Mouse (Mus musculus) forebrain, embryonic 11.5 days (tissue): Measurements from ENCODE around the gene Spib. TPM values are rescaled to one million over a fixed set of nuclear protein-coding genes. Genes with fewer than 3 reads are reported as not detected.

Source experiments
- ATAC-seq: fragments of 200-750 bp; cut with Nextera tagmentation; replicated peaks from 2 replicates; pipeline ENCODE4 v1.8.0; 2017; ENCODE audit warnings: moderate TSS enrichment; ENCODE audit not compliant: low FRiP score
- DNase-seq: peaks from one replicate; pipeline ENCODE4 v3.0.0-alpha.2; 2017; ENCODE audit warnings: low spot score
- H3K27ac ChIP-seq: fragments of 300-500 bp; sonication (generic); 2 replicates; pipeline ENCODE4 v1.5.1; 2014; ENCODE audit warnings: low read depth, low read length
- H3K27me3 ChIP-seq: fragments of 300-500 bp; sonication (generic); 2 replicates; pipeline ENCODE4 v1.6.1; 2014; ENCODE audit warnings: mild to moderate bottlenecking, low read length, mixed read lengths; ENCODE audit not compliant: control insufficient read depth, insufficient read depth
- H3K36me3 ChIP-seq: fragments of 300-500 bp; sonication (generic); 2 replicates; pipeline ENCODE4 v1.6.1; 2014; ENCODE audit warnings: mild to moderate bottlenecking, low read length, moderate library complexity, mixed read lengths; ENCODE audit not compliant: control insufficient read depth, insufficient read depth
- H3K4me1 ChIP-seq: fragments of 300-500 bp; sonication (generic); replicated peaks from 2 replicates; pipeline ENCODE4 v1.6.1; 2014; ENCODE audit warnings: low read length, mixed read lengths; ENCODE audit not compliant: control insufficient read depth, insufficient read depth
- H3K4me2 ChIP-seq: fragments of 300-500 bp; sonication (generic); 2 replicates; pipeline ENCODE4 v1.6.1; 2014; ENCODE audit warnings: low read depth, mild to moderate bottlenecking, low read length, moderate library complexity, mixed read lengths; ENCODE audit not compliant: severe bottlenecking
- H3K4me3 ChIP-seq: fragments of 300-500 bp; sonication (generic); 2 replicates; pipeline ENCODE4 v1.5.1; 2014; ENCODE audit warnings: low read depth, low read length
- H3K9ac ChIP-seq: fragments of 300-500 bp; sonication (generic); 2 replicates; pipeline ENCODE4 v1.6.1; 2014; ENCODE audit warnings: low read length
- H3K9me3 ChIP-seq: fragments of 300-500 bp; sonication (generic); 2 replicates; pipeline ENCODE4 v1.6.1; 2016; ENCODE audit warnings: low read length, mixed read lengths; ENCODE audit not compliant: control insufficient read depth
- WGBS: fragments of 180-500 bp; shearing (Covaris S2); extraction: QIAGEN DNeasy Blood & Tissue Kit; methylation state at CpG from one replicate; pipeline ENCODE4 v1.1.7; 2014; 5-methylcytosine and 5-hydroxymethylcytosine counted together
- polyA plus RNA-seq: library from polyadenylated mRNA; unstranded; fragments of >200 nt; fragmentation: Nextera tagmentation; extraction: Ambion mirVana; gene quantifications from 2 replicates; pipeline ENCODE4 v1.2.1, GENCODE M21; 2014

Spib gene
- polyA plus RNA-seq, 1 experiment from 2014 or later = 0.13 TPM

DNA sequence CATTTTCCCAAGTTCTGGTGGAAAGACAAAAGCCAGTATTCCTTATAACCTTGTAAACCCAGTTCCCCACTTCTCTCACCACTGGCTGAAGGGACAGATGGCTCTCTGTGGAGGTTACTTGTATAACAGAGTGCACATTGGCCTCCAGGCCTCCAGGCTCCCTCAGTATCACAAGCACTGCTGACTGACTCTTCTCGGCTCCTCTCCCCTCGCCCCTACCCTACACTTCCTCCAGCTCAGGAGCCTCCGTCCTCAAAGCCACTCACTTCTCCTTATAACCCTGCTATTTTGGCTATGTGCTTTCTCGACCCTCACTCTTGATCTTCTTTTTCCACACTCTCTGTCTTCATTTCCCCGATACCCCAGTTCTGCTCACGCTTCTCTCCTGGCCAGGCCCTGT lies 33.5 kb upstream of the Spib start:
- no peak overlapping the region for H3K9ac ChIP-seq
- WGBS = 70% methylated on average over 6 of the region's 6 CpGs

DNA sequence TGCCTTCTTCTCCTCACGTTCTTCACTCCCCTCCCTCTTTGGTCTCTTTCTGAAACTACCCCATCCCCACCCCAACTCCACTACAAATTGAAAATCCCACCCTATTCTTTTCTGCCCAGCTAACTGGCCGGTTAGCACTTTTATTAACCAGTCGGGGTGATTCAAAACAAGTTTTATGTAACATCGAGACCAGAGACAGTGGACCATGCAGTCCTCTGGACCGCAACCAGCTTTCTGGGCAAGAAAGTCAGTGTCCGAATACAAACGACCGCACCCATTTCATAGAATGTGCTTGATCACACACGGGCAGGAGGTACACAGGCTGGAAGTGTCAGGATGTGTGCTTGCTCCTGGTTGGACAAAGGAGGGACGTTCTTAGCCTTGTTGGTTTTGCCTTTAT lies 32.6 kb upstream of the Spib start:
- H3K4me1 ChIP-seq = 0 out of 2 replicates have a peak, but pooled peaks cover 2% of the 10 kb centered on the region
- no peaks in the 10 kb centered on the region for H3K36me3 ChIP-seq
- H3K27me3 ChIP-seq = no peaks in the 10 kb centered on the region
- no peak overlapping the region for H3K27ac ChIP-seq
- no peak overlapping the region for H3K4me3 ChIP-seq
- H3K9ac ChIP-seq = no peak overlapping the region
- H3K9me3 ChIP-seq = no peaks in the 10 kb centered on the region
- DNase-seq = no peak
- 86% methylated on average over 10 of the region's 10 CpGs for WGBS
- ATAC-seq = no peak
- no peak overlapping the region for H3K4me2 ChIP-seq

More for the DNA sequence above, 33.5 kb upstream of the Spib start:
- H3K27ac ChIP-seq = no peak overlapping the region
- no peak overlapping the region for H3K4me2 ChIP-seq
- ATAC-seq = no peak
- H3K9me3 ChIP-seq = no peaks in the 10 kb centered on the region
- no peak overlapping the region for H3K4me3 ChIP-seq
- H3K27me3 ChIP-seq = no peaks in the 10 kb centered on the region
- no peaks in the 10 kb centered on the region for H3K36me3 ChIP-seq
- no peak for DNase-seq
- 0 out of 2 replicates have a peak, but pooled peaks cover 2% of the 10 kb centered on the region for H3K4me1 ChIP-seq

DNA sequence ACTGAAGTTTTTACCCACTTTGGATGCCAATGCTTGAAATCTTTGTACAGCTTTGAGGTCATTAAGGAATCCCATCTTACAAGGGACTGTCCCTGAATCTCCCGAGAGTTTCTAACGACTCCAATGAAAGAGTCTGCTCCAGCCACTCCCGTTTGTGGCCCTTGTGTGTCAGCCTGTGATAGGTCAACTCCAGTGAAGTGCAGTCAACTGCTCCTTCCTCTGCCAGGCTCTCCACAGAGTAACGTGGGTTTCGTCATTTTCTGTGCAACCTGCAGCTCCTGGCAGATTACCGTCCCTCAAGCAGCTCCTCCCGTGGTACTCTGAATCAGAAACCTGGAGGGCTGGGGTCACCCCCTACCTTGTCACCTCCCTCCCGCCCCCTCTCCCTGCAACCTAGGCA lies 31.4 kb upstream of the Spib start:
- Histone ChIP-seq H3K36me3 (no peaks in the 10 kb centered on the region), H3K27ac (no peak overlapping the region), H3K9me3 (no peaks in the 10 kb centered on the region), H3K4me1 (0 out of 2 replicates have a peak, but pooled peaks cover 2% of the 10 kb centered on the region), H3K4me2 (no peak overlapping the region), H3K9ac (no peak overlapping the region), H3K4me3 (no peak overlapping the region), H3K27me3 (no peaks in the 10 kb centered on the region)
- ATAC-seq (no peak), DNase-seq (no peak)
- WGBS = 54% methylated on average over 8 of the region's 8 CpGs

DNA sequence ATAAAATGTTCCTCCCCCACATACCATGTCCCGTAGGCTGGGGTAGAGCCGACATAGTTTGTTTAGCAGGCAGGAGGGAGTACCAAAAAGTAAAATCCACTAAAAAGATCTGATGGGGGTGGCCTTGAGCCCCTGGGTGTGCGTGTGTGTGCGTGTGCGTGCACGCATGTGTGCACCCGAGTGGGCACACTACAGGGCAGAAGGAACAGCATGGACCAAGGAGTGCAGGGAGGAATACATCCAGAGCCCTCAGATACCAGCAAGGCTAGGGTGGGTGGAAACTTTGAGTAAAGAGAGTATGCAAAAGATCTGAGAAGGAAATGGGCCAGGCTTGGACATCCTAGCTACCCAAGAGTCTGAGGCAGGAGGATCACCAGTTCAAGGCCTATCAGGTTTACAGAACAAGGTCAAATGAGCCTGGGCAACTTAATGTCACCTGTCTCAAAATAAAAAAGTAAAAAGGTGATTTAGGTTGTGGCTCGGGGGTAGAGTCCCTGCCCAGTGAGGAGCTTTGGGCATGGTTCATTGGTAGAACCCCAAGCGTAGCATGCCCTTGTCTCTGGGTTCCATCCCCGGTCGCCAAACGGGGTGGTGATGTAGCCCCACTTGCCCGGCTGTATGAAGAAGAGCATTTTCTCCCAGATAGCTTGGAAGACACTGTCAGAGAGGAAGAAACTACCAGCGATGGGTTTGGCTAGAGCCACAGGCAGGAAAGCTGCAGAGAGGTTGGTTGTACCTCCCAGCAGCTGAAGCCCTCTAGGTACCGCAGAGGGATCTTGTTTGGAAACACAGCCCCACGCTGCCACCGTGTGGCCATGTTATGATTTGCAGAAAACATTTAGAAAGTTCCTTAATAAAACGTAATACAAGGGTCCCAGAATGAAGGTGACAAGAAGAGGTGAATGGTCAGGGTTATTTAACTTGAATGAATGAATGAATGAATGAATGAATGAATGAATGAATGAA lies 28.8 kb upstream of the Spib start:
- Histone ChIP-seq H3K4me2 (no peak overlapping the region), H3K4me1 (0 out of 2 replicates have a peak, but pooled peaks cover 2% of the 10 kb centered on the region), H3K9me3 (no peaks in the 10 kb centered on the region), H3K4me3 (no peak overlapping the region), H3K27me3 (no peaks in the 10 kb centered on the region), H3K9ac (no peak overlapping the region), H3K27ac (no peak overlapping the region), H3K36me3 (no peaks in the 10 kb centered on the region)
- 54% methylated on average over 18 of the region's 18 CpGs for WGBS
- DNase-seq (peak; percentile 88), ATAC-seq (peak; percentile 30; the same call in 1 of the 2 replicates)

DNA sequence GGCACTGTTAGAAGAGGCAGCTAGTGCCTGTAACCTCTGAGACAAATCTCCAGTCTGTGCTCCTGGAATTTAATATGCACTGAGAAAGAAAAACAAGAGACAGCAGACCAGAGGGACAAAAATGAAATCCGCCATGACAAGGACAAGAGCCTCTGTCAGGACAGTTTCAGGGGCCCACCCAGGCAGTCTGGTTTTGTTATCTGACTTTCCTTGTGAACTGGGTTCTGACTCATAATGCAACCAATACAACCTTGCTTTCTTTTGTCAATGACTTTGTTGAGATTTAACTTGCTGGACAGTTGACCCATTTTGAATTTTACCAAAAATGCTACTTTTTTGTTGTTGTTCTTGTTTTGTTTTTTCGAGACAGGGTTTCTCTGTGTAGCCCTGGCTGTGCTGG lies 25.8 kb upstream of the Spib start:
- Histone ChIP-seq H3K27ac (no peak overlapping the region), H3K27me3 (no peaks in the 10 kb centered on the region), H3K4me3 (no peak overlapping the region), H3K9me3 (no peaks in the 10 kb centered on the region), H3K9ac (no peak overlapping the region), H3K36me3 (no peaks in the 10 kb centered on the region), H3K4me1 (0 out of 2 replicates have a peak, but pooled peaks cover 2% of the 10 kb centered on the region), H3K4me2 (no peak overlapping the region)
- whole genome bisulfite sequencing = 78% methylated on average over 2 of the region's 2 CpGs
- ATAC-seq (no peak), DNase-seq (no peak)

DNA sequence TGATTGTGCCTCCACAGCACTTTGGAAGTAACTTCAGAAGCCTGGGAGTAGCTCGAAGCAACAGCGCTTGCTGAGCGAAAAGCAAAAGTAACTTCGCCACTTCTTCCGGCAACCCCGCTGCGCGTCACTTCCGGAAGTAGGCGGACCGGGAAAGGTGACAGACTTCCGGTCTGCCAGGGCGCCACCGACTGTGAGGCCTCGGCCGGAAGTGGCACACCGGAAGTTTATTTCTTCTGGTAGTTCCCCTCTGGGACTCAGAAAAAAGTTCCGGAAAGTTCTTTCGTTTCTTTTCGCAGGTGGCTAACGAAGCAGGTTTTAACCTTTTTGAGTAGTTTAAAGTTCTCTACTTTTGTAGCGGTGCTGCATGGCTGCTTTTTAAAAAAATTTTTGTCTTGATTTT lies 22.0 kb upstream of the Spib start, which contains the start of gene Nr1h2:
Gene Nr1h2 (minus strand): TSS at position 126 of the 400 bp plus-strand sequence.
- Histone ChIP-seq H3K27me3 (no peaks in the 10 kb centered on the region), H3K4me1 (no peaks in the 10 kb centered on the region), H3K36me3 (no peaks in the 10 kb centered on the region; the same call in 1 of the 2 replicates), H3K4me3 (peak within 1 kb of the TSS; percentile 92), H3K9me3 (no peaks in the 10 kb centered on the region), H3K27ac (peak within 1 kb of the TSS; percentile 91), H3K9ac (peak within 1 kb of the TSS; percentile 58), H3K4me2 (peak within 1 kb of the TSS; percentile 70)
- DNase-seq (peak; percentile 96), ATAC-seq (peak; percentile 78)
- WGBS = under 1% methylated on average over 22 of the region's 22 CpGs

DNA sequence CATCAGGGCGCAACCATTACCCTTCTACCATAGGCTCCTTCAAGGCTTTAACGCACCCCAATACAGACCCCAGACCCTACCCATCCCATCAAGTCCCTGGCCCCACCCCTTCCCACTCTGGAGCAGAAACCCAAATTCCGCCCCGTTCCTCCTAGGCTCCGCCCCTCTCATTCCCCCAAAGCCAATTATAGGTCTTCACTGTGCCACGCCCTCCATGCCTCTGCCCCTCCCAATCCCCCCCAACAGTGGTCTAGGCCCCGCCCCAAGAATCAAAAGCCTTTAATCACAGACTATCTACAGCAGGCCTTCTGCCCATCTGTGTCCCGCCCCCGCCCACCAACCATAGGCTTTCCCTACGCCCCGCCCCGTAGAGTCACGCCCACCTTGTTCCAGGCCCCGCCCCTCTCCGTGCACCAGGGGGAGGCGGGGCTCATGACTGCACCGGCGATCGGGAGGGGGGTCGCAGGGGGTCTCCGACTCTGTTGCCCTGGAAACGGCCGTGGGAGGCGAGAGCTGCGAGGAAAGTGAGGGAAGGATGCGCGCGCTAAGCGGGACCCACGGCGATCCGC lies 21.4 kb upstream of the Spib start:
- Histone ChIP-seq H3K4me1 (no peaks in the 10 kb centered on the region), H3K27ac (peak overlapping the region; percentile 91), H3K9me3 (no peaks in the 10 kb centered on the region), H3K4me3 (peak overlapping the region; percentile 92), H3K36me3 (no peaks in the 10 kb centered on the region; the same call in 1 of the 2 replicates), H3K27me3 (no peaks in the 10 kb centered on the region), H3K9ac (peak overlapping the region; percentile 58), H3K4me2 (peak overlapping the region; percentile 70)
- peak; percentile 95 for DNase-seq
- WGBS = under 1% methylated on average over 32 of the region's 32 CpGs
- peak; percentile 74 for ATAC-seq

DNA sequence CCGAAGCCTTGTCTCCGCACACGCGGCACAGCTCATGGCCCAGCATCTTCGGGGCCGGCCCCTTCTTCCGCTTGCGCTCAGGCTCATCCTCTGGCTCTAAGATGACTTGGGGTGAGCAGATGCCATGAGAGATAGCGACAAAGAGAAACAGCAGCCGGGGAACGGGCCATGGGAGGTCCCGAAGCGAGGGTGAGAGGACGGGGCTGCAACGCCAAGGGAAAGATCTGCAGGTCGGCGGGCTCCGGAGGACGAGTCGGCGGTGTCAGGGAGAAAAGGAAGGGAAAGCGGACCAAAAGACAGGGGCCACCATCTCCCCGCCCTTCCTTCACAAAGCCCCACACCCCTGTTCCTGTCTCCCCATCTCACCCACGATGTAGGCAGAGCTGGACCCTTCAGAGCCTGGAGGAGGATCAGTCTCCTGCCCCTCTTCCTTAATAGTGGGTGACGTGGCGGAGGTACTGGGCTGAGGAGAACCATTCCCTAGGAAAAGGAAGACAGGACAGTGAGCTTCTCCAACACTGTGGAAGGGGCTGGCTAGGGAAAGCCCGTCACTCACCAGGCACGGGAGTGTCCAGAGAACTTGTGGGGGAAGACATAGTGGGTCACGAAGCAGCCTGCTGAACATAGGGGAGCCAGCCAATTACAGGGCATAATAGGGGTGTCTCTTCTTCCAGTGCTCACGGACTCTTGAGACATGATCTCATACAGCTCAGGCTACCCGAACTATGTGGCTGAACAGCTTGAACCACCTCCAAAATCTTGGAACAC lies 20.5 kb upstream of the Spib start:
- Histone ChIP-seq H3K4me3 (peak overlapping the region; percentile 92), H3K4me2 (peak overlapping the region; percentile 70; the same call in 1 of the 2 replicates), H3K9ac (no peak overlapping the region), H3K9me3 (no peaks in the 10 kb centered on the region), H3K27me3 (no peaks in the 10 kb centered on the region), H3K4me1 (peaks cover 7% of the 10 kb centered on the region), H3K36me3 (no peaks in the 10 kb centered on the region; the same call in 1 of the 2 replicates), H3K27ac (no peak overlapping the region)
- ATAC-seq (peak; percentile 1; the same call in 1 of the 2 replicates), DNase-seq (peak; percentile 50)
- WGBS = 84% methylated on average over 30 of the region's 31 CpGs
